Mouse (Mus musculus) 3134 (cell line): Measurements from ENCODE around the gene Kcnj11.

Experiments used
- DNase-seq: peaks from one replicate; pipeline ENCODE4 v3.0.0-alpha.2; 2011; ENCODE audit warnings: low spot score; ENCODE audit not compliant: insufficient read length; ENCODE audit errors: extremely low read depth

Kcnj11 gene

DNA sequence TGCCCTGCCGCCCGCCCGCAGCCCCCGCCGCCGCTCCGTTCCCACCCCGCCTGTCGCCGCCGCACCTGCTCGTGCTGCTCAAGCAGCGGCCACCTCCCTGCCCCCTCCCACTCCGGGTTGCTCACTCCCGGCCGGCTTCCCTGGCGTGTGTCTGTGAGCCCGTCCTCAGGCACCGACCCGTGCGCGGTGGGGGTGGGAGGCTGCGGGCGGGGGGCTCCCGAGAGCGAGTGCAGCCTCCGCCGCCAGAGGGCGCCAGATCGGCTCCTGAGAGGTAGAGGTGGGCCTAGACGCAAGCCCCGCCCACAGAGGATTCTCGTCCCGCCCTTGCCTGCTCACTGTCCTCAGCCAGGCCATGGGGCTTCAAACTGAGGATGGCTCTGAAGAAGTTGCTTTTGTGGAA is at the start of gene Kcnj11:
TSS of gene Kcnj11 (minus strand) at position 202 of the 400 bp plus-strand sequence.
- DNase-seq = no peak

DNA sequence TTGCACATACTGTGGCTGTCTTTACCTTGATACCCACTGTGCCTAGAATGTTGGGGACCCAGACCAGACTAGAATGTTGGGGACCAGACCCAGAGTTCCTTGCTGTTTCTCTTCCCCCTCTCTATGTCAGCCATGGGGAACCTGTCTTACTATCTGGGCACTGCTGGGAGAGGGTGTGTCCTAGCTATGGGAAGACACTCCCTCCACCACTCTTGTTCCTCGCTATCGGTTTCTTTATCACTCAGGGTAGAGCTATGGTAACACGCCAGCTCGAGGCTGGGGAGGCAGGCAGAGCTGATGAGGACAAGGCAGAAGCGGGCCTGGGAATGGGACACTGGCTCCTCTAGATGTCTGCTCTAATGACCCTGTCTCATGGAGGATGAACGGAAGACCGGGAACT is 46.9 kb upstream of the Kcnj11 start:
- DNase-seq = no peak

DNA sequence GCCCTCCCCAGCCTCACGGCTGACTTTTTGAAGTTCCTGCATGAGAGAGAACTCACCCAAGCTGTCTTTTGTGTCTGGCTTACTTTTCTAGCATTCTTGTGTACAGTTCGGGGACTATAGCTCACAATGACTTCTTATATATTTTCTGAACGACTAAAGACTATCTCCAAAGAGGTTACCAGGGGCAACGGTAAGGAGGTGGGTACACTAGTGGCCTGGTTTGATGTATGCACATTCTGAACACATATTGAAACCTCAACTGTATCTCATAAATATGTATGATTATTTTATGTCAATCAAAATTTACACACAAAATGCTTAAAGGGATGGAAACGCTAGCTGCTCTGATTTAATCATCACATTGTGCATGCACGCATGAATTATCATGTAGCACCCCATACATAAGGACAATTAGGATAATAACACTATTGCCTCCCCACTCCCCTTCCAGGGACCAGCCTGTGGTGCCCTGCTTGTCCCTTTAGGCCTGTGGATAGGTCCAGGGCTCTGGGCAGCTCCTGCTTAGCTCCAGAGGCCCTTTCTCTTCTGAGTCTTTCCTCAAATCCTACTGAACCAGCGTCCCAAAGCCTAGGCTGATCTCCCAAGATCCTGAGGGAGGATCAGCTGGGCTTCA is 46.2 kb upstream of the Kcnj11 start:
- DNase-seq = no peak

DNA sequence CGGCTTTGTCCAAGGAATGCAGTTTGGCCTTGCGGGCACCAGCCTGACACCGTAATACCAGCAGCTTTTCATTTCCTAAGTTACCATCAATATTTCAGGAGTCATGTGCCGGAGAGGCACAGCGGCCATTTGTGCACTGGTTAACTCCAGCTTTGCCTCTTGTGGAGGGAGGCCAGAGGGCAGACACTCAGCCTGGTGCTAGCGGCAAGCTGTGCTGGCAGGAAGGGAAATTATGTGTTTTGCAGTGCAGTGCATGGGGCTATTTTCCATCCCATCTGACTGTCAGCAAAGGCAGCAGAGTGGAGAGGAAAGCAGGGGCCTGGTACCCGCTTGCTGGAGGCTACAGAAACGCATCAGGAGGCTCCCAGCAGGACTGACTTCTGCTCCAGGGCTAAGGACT is 43.5 kb upstream of the Kcnj11 start:
- DNase-seq = no peak

DNA sequence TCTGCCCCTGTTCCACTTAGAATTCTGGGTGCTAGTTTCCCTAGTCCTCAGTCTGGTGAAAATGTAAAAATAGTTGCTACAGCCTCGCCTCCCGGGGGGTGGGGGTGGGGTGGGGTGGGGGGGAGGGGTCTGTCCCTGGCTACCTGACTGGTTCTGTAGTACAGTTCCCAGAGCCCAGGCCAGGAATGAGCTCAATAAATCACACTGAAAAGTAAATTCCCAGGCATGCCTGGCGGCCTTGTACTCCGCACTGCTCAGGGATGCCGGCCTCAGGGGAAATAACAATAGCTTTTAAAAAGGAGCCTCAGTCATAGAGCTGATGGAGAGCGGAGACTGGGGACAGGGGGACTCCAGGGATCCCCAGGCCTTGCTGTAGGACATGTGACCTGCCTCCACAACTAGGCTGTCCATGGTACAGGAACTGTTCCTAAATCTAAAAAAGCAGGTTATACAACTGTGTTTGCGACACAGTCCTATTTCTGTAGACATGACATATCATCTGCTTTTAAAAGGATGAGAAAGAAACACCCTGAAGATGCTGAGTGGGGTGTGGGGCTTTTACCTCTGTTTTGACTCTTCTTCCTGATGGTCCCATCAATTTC is 37.9 kb upstream of the Kcnj11 start:
- DNase-seq = no peak

DNA sequence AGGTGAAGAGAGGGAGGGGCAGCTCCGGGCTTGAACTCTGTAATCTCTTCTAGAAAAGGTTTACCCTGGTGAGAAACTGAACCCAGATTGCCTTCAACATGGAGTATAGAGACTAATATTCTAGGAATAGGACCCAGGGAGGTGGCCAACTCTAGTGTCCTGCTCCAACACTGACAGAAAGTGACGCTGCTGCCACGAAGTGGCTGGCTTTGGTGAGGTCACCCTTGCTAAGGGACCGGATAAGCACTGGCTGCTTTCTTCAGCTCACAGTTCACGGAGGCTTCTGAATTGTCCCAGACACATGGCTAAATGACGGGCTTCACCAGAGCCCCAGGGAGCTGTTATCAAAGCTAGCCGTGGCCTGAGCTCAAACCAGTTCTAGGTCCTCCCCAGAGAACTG is 33.3 kb upstream of the Kcnj11 start:
- DNase-seq = no peak

DNA sequence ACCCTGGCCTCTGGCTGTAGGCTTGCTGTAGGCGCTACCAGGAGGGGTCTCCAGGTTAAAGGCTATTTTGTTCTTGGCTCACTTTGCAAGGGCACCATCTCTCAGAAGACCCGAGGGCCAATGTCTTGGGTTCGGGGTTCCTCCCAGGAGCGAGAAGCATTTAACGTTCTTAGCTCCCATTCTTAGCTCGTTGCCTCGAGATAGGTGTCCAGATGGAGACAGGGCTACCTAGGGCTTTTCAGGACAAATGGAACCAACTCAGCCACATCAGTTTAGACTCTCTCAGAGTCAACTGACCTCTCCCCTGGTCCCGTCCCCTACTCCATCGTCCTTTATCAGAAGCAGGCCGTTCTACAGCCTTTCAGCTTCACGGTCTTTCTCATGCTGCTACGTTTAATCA is 31.7 kb upstream of the Kcnj11 start:
- DNase-seq = no peak

DNA sequence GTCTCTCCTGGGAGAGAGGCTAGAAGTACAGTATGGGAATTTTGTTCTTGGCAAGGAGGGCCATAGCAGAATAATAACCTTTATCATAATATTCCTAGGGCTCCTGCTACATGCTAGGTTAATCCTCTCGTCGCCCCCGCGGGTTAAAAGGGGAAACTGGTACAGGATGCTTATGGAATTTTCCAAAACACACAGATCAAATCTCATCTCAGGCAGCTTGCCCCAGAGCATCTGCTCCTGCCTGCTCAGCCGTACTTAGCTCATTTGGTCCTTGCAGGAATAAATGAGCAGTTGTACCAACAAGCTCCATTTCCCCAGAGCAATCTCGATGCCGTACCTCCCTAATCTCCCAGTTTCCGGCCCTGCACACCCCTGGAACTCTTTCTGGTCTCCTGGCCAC is 31.2 kb upstream of the Kcnj11 start:
- no peak for DNase-seq

DNA sequence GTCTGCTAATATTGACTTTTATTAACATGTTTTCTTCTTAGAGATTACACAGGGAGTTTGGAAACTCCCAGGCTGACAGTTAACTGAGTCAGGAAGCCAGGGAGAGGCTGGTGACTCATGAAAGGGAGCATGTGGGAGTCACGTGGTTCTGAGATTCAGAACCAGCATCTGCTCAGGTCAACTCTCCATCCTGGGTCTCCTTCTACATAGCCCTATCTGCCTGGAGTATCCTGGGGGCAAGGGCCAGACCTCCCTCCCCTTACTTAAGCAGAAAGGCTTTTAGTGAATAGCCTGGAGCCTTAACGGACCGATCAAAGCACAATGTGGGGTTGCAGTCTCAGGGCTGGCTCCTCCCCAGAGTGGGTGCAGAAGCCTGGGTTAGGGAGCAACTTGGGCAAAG is 30.7 kb upstream of the Kcnj11 start:
- peak; percentile 34 for DNase-seq

DNA sequence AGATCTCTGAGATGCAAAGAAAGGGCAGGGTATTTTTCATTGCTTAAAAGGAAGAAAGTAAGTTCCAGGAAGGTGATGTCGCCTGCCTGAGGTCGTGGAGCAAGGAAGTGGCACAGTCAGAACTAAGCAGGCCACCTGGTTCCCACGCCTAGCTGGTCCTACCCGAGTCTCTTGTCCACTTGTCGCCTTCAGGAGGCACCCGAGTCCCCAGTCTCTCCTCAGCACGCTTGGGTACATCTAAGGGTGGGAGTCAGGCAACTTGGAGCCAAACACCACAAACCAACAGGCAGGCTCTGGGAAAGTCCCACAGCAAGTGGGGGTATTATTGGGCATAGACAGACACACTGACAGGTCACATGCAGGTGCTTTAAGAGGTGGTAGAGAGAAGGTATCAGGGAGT is 30.2 kb upstream of the Kcnj11 start:
- peak; percentile 26 for DNase-seq

DNA sequence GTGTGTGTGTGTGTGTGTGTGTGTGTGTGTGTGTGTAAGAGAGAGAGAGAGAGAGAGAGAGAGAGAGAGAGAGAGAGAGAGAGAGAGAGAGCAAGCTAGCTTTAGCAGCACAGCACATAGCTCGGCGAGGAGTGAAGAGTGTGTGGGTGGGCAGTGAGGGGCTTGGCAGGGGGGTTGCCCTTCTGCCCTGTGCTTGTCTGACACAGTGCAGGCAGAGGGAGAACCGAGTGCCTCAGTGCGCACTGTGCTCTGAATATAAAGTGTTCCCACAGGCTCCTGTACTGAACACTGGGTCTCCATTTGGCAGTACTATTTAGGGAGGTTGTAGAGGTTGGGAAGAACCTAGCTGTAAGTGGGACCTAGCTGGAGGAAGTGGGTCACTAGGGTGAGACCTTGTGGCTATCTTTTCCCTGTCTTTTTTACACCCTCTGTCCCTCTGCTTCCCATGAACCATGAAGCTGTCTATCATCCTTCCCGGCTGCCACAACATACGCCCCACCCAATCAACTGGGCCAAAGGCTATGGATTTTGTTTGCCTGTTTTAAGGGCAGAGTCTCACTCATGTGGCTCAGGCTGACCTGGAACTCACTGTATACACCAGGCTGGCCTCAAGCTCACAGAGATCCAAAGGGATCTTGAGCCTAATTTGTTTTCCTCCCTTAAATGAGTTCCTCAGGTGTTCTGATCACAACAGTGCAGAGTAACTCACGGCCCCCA is 29.1 kb upstream of the Kcnj11 start:
- no peak for DNase-seq

DNA sequence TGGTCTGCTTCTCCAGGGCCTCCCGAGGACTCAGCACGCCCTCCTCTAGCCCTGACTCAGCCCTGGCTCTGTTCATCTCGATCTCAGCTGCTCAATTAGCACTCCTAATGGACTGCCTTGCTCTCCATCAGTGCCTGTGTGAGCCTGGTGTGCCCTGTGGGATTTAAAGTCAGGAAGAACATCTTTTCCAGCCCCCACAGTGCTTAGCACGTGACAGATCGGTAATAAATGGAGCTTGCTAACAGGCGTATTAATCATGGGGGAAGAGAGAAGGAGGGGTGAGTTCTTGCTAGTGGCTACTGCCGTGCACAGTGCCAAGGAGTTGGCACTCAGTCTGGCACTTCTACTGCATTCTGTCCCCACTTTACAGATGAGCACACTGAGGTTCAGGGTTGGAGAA is 27.6 kb upstream of the Kcnj11 start:
- DNase-seq = no peak

DNA sequence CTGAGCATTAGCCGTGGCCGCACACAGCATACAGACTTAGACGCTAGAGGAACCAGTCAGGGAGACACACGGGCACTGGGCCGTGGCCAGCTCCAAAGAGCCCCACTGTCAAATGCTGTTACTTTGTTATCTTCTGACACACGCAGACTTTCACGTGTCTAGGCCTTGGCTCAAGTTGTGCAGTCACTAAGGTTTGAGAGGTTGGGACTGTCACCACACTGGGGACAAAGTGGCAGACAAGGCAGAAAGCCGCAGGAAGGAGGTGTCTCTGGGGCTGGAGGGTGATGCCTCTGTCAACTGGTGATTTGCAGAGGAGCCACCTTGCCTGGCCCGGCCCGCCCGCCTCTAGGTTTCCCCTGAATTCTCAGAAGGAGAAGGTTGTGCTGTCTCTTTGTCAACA is 24.8 kb upstream of the Kcnj11 start:
- DNase-seq = no peak

DNA sequence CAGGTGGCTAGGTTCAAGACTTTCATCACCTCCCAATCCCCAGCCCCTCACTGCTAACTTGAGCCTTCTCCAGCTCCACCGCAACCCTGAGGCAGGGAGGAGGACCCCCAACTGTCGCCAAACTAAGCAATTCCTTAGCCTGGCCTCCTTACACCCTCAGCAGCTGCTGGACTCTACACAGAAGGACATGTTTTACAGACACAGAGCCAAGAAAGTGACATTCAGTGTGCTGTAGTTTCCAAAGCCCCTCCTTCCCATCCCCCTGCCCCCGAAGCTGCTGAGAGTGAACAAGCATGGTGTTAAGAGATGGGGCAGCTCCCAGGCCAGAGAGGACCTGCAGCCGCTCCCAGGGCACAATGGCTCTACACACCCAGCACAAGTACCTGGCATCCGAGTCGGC is 23.9 kb upstream of the Kcnj11 start:
- no peak for DNase-seq

DNA sequence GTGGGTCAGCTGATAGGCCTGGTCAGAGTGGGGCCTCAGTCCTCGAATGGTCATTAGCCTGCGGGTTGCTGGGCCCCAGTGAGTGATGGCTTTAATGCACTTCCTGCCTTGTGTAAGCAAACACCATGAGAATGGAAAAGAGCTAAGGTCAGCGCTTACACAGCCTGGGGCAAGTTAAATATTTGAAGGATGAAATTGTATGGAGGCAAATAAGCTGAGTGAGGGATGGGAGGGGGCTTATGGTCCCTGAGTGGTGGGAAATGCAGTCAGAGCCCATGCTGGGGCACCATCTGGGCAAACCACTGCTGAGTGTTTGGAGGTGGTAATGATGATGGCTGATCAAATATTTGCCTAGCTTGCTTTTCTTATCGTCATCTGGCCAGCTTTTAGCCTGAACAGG is 22.4 kb upstream of the Kcnj11 start:
- no peak for DNase-seq

DNA sequence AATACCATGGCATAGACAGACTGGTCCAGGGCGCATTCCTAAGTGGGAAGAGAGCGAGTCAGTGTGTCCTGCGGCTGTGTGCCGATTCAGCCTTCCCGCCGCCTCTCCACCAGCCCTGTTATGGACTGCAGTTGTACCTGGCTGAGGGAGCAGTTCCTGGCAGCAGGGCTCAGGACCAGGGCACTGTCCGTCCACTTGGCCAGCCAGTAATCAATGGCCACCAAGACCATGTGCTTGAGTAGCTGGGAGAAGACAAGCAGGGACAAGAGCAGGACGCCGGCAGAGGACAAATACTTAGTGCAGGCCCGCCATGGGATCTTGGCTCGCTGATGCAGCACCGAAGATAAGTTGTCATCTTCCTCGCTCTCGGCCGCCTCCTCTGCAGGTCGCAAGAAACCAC is 16.5 kb upstream of the Kcnj11 start:
- DNase-seq = no peak

DNA sequence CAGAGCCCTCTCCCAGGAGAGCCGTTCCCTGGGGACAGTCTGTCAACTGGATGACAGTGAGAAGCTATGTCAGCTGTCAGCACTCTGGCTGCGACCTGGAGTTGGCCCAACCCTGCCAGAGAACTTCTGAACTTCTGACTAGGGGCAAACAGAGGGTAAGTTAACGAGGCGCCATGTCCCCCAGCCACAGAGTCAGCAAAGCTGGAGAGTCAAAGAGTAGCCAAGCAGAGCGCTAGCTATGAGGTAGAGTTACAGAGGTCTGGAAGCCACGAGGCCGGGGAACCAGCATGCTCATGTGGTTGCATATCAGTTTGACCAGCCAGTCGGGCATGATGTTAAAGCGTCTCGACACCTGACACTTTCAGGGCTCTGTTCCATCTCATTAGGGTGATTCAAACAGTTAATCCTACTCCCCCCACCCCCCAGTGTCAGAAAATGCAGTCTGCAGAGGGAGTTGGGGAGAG is 15.6 kb upstream of the Kcnj11 start:
- no peak for DNase-seq

DNA sequence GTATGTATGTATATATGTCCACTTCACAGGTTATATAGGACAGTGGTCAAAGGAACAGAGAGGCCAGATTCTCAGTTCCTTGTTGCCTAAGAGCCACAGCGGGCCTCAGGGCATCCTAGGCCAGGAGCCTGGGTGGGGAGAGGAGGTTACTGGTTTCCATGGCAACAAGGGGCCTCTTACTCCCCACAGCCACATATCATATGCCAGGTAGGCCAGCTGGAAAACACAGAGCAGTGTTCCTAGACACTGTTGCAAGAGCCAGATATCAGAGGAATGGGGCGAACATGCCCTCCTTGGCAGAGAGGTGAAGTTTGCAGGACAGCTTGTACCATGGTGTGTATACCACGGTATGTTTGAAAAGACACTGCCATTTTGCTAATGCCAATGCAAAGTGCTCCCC is 12.9 kb upstream of the Kcnj11 start:
- DNase-seq = no peak

DNA sequence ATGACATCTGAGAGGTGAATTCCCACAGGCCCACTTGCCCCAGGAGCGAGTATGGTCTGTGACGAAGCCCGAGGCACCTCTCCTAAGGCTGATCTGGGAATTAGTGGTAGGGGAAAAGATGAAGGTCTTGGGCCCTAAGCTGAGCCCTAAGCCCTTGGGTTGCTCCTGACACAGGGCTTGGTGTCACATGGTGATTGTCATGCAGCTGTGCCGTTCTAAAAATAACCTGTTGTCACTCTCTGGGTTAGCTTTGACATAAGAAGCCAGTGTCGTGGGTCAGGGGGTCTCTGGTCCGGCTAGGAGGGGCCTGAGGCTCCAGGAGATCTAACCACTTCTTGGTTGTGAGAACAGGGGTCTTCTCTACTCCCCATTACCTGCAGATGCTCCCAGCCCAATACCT is 11.4 kb upstream of the Kcnj11 start:
- no peak for DNase-seq

DNA sequence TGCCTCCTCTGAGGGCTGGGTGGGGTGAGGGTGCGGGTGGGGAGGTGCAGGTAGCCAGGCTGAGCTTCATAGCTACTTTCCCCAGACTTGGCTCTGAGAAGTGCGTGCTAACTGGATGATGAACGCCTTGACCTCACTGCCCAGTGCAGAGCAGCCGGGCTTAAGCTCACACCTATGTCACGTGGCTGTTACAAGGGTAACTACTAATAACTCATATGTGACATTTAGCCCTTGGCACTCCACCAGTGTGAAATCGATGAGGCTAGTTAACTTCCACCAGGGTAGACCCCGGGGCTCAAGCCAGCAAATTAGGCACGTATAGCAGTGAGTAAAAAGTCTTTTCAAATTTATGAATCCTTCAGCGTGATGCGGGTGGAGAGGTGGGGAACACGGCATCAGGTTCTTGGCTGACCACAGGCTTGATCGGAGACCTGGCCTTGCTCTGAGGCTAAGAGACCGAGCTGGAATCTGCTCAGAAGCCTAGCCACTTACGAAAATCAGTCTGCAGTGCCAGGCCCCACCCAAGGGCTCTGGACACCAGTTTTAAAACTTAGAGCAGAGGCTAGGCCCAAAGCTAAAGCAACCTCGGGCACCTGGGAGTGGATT is 10.8 kb upstream of the Kcnj11 start:
- no peak for DNase-seq

DNA sequence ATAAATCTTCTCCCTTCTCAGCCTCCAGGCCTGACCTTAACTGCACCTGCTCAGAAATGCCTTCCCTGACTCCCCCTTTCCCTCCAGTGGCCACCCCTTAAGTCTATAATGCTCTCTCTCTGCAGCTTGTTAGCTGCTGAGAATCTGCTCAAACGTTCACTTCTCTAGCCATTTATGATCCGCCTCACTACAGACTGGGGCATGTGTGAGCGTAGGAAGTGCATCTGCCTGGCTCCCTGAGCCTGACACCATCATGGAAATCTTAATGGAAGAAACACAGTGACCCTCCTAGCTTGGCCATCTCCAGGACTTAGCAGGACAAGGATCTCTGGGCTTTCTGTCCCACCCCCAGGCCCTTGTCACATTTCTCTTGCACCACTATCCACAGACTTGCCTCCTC is 9.5 kb upstream of the Kcnj11 start:
- no peak for DNase-seq

DNA sequence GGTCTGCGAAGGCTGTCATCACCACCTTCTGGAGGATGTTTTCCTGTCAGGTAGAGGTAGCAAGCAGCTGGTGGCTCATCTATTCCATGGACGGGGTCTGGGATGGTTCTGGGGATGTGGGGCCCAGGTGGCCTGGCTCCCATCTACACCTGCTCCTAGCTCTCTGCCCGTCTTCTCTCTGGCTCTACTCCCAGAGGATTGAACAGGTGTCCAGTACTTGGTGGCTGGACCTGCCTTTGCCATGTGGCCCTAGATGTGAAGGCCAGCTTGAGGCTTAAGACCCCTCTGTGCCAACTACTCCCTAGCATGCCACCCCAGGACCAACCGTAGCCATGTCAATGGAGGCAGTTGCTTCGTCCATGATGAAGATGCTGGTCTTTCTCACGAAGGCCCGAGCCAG is 4.9 kb upstream of the Kcnj11 start:
- no peak for DNase-seq
